Mouse (Mus musculus) activated CD4-positive, CD25-positive, alpha-beta regulatory T cell, adult 4 months (primary cell): ENCODE results near the gene Katnb1. TPM values are rescaled to one million over a fixed set of nuclear protein-coding genes. Genes with fewer than 3 reads are reported as not detected.

Experiments used
- ATAC-seq: one replicate; pipeline ENCODE4 v1.8.0; 2017
- polyA plus RNA-seq, 2 experiments: library from polyadenylated mRNA; unstranded; fragments of 100-300 nt; shearing (Covaris generic); gene quantifications; one replicate each; pipeline ENCODE4 v1.2.1; 2017

The Katnb1 gene
- polyA plus RNA-seq = 10 to 100 TPM; 10.8 to 14.4 TPM

DNA sequence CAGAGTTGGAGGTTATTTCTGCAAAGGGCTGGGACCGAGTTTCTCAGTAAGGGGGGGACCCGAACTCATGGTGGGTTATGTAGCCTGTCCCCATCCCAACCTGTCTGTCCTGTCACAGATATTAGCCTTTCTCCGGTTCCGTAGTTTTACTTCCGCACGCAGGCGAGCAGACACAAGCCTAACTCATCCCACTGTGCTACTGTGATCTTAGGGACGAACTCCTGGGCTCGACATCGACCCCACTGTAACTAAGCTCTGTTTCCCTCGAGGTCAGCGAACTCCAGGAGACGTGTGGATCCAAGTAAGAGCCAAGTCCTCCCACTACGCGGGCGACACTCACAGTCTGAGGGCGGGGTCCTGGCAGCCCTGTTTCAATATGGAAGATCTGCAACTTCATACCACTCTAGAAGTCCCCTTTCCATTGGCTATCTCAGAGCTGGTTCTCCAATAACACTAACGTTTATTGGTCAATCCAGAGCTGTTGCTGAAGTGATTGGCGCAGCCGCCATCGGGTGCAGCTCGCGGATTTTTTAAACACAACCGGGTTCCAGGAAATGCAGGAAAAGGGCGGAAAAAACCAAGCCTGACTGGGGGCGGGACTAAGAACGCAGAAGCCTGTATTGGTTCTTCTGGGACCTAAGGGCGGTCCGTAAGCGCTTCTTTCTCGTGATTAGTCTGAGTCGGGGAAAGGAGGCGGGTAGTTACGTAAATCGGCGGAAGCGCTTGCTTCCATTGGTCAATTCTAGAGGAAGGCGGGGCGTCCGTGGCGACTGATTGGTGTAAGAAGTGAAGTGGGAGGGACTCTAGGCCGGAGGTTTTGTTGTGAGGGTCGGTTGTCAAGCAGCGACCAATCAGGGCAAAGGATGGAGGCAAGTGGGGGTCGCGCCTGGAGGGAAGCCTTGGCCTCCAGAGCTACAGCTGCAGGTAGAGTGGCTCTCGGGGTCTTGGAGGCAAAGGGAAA is at the start of gene Katnb1:
TSS of gene Katnb1 (plus strand) at position 806 of the 961 bp plus-strand sequence.
- peak; percentile 96 for ATAC-seq

DNA sequence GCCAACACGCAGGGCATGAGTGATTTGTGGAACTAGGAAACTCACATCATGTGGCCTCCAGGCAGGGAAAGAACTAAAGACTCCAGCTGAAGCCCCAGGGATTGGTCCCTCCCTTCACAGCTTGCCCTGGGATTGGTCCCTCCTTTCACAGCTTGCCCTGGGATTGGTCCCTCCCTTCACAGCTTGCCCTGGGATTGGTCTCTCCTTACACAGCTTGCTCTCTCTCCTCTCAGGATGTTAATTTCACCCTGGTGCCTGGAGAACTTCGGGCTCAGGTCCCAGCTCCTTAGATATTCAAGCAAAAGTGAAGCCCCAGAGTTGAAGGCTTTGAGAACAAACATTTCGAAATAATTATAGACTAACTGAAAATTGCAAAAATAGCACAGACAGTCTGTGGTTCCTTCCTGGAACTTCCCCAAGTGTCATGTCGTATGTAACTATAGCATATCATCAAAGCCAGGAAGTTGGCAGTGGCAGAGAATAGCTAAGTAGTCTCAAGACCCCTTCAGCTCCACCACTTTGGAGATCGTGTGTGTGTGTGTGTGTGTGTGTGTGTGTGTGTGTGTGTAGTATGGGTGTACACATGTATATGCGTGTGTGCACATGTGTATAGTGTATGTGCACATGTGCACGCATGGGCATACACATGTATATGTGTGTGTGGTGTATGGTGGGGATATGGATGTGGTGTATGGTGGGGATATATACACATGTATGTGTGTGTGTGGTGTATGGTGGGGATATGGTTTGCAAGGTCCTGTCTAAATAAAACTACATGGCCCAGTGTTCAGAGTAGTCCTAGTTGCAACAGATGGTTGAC is 43.7 kb upstream of the Katnb1 start:
- ATAC-seq = no peak

DNA sequence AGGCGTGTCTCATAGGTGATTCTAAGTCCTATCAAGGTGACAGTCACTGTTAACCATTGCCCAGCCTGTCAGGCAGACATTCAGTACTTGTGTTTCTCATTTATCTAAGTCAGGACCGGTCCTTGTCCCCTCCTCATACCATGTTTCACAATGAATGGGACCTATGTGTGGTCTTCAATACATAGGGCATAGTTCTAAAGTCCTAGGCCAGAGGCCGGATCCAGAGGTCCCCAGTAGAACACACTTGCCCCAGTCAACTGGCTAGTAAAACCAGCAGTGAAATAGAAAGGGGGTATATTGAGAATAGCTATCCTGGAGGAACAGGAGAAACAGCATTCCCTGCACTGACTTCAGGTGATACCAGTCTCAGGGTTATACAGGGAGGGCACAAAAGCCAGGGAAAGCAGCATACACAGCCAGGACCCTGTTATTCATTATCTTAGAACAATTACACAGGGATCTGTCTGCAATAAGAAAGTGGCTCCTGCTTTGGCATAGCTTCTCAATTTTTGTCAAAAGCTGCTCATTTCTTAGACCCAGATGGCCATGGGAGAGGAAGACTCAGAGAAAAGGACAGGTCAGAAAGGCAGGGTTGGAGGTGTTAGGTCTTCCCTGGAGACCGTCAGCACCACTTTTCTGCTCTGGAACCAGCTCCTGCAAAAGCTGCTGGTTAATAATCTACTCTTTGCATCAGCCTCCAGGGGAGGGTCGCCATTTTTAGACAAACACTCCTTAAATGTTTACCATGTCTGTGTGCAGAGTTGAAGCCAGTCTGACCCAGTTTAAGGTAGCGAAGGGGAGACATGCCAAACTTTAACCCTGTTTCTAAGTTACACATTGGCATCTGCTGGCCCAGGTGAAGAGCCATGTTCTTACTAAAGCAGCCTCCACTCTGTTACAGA is 38.9 kb upstream of the Katnb1 start:
- ATAC-seq = no peak

GRCm38 (mm10) chr8:95044811-95045210 is 36.2 kb upstream of the Katnb1 start:
- no peak for ATAC-seq

- ATAC-seq = no peak
Measured at GRCm38 (mm10) chr8:95046982-95047381, 34.0 kb upstream of the Katnb1 start.

DNA sequence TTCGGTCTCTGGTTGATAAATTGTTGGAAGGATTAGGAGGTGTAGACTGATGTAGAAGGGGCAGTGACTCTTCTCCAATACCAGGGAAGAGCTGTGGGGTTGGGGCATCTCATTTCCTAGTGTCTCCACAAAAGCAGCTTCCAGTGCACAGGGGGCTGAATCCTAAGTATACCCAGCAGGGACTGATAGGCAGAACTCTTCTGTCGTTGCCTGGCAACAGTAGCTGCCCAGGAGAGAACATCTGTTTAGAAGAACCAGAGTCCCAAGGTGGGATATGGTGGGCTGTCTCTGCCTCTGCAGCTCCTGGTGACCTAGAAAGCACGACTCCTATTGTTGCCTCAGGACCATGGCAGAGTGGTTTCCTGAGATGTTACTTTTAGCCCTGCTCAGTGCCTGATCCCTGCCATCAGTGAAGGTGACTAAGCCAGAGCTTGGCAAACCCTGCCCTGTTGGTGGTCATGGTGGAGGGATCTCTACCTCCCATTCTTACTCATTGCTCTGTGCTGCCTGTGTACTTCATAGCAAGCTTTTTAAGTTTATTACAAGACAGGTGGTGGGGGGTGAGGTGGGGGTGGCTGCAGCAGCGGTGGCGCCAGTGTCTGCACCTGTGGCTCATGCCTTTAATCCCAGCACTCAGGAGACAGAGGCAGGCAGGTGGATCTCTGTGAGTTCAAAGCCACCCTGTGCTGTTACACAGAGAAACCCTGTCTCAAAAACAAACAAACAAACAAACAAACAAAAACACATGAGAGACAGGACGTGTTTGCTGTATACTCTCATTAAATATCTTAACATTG is 32.9 kb upstream of the Katnb1 start:
- no peak for ATAC-seq

DNA sequence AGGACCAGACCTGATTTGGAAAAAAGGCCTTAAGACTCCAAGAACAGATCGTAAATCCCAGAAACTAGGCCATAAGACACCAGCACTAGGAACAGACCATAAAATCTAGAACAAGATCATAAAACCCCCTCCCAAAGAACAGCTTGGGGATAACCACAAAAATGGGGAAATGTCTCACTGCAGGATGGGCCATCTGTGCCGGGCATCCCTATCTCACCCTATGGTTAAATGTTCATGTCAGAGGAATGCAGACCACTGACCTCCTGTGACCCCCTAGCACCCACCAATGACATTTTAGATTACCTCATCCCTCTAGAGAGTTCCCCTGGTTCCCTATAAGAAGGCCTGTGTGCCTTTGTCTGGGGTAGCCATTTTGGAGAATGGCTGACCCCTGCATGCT is 31.4 kb upstream of the Katnb1 start:
- ATAC-seq = no peak

- ATAC-seq = no peak
Measured at GRCm38 (mm10) chr8:95054438-95054837, 26.5 kb upstream of the Katnb1 start.

DNA sequence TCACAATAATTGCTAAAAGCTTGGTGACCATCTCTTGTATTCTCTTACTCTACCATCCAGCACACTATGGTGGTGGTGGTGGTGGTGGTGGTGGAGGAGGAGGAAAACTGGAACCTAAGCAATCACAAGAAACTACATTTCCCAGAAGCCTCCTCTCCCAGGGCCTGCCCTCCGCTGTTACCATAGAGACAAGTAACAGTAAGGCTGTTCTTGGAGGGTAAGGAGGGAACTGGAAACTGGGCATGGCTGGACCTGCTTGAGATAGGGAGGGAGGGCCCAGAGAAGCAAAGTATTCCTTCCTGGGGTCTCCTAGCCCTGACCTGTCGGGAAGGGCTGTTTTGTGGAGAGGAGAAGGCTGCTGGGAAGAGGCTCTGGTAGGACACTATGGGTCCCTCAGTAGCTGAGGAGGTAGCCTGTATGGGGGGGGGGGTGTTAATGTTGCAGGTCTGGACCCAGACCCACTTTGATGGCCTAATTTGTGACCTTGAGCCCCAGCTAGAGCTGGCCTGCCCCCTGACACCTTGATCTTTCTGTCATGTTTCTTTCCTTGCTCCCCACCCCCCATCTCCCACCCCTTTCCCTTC is 26.0 kb upstream of the Katnb1 start, which contains the start of gene Drc7:
TSS of gene Drc7 (plus strand) at position 177 of the 584 bp plus-strand sequence.
- ATAC-seq = no peak

GRCm38 (mm10) chr8:95056414-95056813 is 24.6 kb upstream of the Katnb1 start:
- ATAC-seq = no peak

GRCm38 (mm10) chr8:95058661-95059060 is 22.3 kb upstream of the Katnb1 start:
- ATAC-seq = no peak

- no peak for ATAC-seq
Measured at GRCm38 (mm10) chr8:95059812-95060533, 21.0 kb upstream of the Katnb1 start.

DNA sequence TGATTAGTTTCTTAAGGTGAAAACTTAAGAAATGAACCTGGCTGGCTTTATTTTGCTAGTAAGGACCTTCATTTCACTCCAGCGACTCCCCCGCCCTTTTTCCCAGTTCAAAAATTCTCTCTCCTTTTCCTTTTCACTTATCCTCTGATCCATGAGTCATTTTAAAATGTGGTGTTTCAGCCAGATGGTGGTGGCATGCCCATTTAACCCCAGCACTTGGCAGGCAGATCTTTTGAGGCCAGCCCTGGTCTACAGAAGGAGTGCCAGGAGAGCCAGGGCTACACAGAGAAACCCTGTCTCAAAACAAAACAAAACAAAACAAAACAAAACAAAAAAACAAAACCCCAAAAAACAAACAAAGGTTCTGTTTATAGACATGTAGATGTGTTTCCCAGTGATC is 16.5 kb upstream of the Katnb1 start:
- no peak for ATAC-seq

DNA sequence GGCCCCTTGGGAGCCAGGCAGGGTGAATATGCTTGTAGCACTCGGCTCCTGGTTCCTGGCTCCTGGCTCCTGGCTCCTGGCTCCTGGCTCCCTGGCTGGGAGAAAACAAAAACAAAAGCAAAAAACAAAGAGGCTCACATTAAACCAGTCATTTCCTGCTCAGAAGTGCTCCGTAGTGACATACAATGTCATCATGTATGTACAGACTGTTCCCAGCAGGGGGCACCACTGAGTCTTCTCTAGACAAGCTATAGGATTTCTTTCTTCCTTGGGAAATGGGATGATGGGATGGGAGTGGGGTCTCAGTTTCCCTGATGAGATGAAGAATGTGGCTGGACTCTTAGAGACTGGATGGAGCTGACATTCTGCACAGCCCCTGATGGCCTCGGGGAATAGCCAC is 13.4 kb upstream of the Katnb1 start:
- peak; percentile 40 for ATAC-seq

DNA sequence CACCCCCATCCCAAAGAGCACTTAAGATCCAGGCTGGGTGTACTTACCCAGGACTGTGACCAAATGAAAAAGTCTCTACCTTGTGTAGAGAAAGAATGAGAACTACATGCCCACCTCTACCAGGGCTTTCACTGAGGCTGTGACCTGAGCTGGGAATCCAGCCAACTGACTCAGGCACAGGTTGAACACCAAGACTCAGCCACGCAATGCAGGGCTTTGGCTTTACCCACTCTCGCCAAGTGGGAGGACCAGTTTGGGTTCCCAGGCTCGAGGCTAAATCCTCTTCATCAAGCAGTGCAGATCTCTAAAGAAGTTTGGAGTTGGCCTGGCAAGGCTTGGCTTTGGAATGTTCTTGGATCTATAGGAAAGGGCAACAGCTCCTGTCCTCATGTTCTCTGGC is 5.5 kb upstream of the Katnb1 start:
- no peak for ATAC-seq

GRCm38 (mm10) chr8:95076151-95076550 is 4.8 kb upstream of the Katnb1 start:
- ATAC-seq = no peak

DNA sequence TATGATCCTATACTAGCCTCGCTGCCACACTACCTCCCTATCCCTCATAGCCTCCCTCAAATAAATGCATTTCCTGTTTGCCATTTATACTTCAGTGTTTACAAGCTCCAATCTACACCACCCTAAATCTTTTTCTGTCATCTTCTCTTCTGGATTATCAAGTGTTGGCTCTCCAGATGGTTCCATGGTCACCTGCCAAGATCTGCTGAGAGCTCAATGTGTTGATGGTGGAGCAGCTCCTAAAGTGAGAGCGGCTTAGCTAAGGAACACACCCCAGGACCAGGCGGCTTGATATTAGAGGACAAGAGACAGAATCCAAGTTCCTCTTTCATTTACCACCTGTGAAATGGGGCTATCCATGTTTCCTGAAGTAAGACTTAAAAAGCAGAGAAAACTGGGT is 2.9 kb upstream of the Katnb1 start:
- no peak for ATAC-seq

DNA sequence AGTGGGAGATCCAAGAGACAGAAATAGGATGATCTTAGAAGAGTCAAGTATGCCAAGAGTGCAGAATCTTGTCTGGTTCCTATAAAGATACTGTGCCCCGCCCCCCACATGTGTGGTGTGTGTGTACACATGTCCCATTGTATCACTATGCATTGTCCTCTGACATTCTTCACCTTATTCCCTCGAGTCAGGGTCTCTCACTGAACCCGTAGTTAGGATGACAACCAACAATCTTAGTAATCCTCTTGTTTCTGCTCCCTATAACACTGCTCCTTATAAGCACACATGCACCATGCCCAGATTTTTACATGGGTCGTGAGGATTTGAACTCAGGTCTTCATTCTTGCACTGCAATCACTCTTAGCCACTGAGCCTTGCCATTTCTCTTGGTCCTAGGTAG is 1.7 kb upstream of the Katnb1 start:
- ATAC-seq = no peak

- no peak for ATAC-seq
Measured at GRCm38 (mm10) chr8:95081650-95082049, 664 bp downstream of the Katnb1 start.

- ATAC-seq = no peak
Measured at GRCm38 (mm10) chr8:95084261-95084660, 3.3 kb downstream of the Katnb1 start.
